Mouse (Mus musculus) cerebellum, adult (tissue): Measurements from ENCODE around the gene Olfr907.

ENCODE experiments used
- ATAC-seq: cut with Nextera tagmentation; 2 replicates; pipeline ENCODE4 v1.9.2; 2017; ENCODE audit warnings: mild to moderate bottlenecking, moderate library complexity, mixed read lengths; ENCODE audit not compliant: insufficient number of reproducible peaks, low FRiP score, low TSS enrichment

The Olfr907 gene

GRCm38 (mm10) chr9:38495501-38495900 is at the start of gene Olfr907:
Gene Olfr907 (plus strand): TSS chr9:38495801.
- no peak for ATAC-seq

GRCm38 (mm10) chr9:38447352-38447751 is 48.2 kb upstream of the Olfr907 start, which contains the start of gene Olfr902:
Gene Olfr902 (plus strand): TSS chr9:38447652.
- no peak for ATAC-seq

GRCm38 (mm10) chr9:38462844-38463243 is 32.8 kb upstream of the Olfr907 start, which contains the start of gene Olfr904:
Gene Olfr904 (plus strand): TSS chr9:38463144.
- no peak for ATAC-seq

- ATAC-seq = no peak
Observed at GRCm38 (mm10) chr9:38470807-38471206, 24.8 kb upstream of the Olfr907 start, which contains the start of gene Olfr905. Gene Olfr905 (plus strand): TSS chr9:38471107.

GRCm38 (mm10) chr9:38486785-38487184 is 8.8 kb upstream of the Olfr907 start, which contains the start of gene Olfr906:
Gene Olfr906 (plus strand): TSS chr9:38487085.
- ATAC-seq = no peak

GRCm38 (mm10) chr9:38512353-38512752 is 16.8 kb downstream of the Olfr907 start:
- ATAC-seq = no peak

GRCm38 (mm10) chr9:38521280-38521679 is 25.7 kb downstream of the Olfr907 start, which contains the start of gene Olfr911-ps1:
Gene Olfr911-ps1 (plus strand): TSS chr9:38521580.
- no peak for ATAC-seq

- no peak for ATAC-seq
Observed at GRCm38 (mm10) chr9:38537549-38537948, 41.9 kb downstream of the Olfr907 start, which contains the start of gene Olfr910. Gene Olfr910 (plus strand): TSS chr9:38537849.
